Mouse (Mus musculus) heart, adult 2 months (tissue): ENCODE data around the gene Olfr985.

ENCODE experiments used
- CTCF ChIP-seq: fragments of 200-600 bp; IDR thresholded peaks from 2 replicates; pipeline ENCODE4 v1.8.1; 2022; ENCODE audit warnings: antibody characterized with exemption, mild to moderate bottlenecking, moderate library complexity
- POLR2A ChIP-seq: fragments of 200-500 bp; IDR thresholded peaks from 2 replicates; pipeline ENCODE4 v1.6.1; 2011; ENCODE audit warnings: mild to moderate bottlenecking, low read depth, low read length, control low read depth; ENCODE audit not compliant: insufficient read depth

- no peak for TF ChIP-seq POLR2A
- TF ChIP-seq CTCF: no peak
Observed at GRCm38 (mm10) chr9:40117287-40117659, 12.7 kb downstream of the Olfr985 start.
